Mouse (Mus musculus) heart, adult 2 months (tissue): ENCODE measurements around the gene Gm13889.

Source experiments
- CTCF ChIP-seq: fragments of 200-600 bp; IDR thresholded peaks from 2 replicates; pipeline ENCODE4 v1.8.1; 2022; ENCODE audit warnings: antibody characterized with exemption, mild to moderate bottlenecking, moderate library complexity
- EP300 ChIP-seq: fragments of 200-500 bp; IDR thresholded peaks from 2 replicates; pipeline ENCODE4 v1.6.1; 2011; ENCODE audit warnings: low read depth, low read length, control low read depth; ENCODE audit not compliant: insufficient read depth
- POLR2A ChIP-seq: fragments of 200-500 bp; IDR thresholded peaks from 2 replicates; pipeline ENCODE4 v1.6.1; 2011; ENCODE audit warnings: mild to moderate bottlenecking, low read depth, low read length, control low read depth; ENCODE audit not compliant: insufficient read depth

GRCm38 (mm10) chr2:93956331-93956801 lies 635 bp downstream of the Gm13889 start:
- TF ChIP-seq CTCF (no peak), POLR2A (no peak), EP300 (no peak)
